Comparison of ENCODE assay signal across 8 mouse cellular contexts in the genomic region with DNA sequence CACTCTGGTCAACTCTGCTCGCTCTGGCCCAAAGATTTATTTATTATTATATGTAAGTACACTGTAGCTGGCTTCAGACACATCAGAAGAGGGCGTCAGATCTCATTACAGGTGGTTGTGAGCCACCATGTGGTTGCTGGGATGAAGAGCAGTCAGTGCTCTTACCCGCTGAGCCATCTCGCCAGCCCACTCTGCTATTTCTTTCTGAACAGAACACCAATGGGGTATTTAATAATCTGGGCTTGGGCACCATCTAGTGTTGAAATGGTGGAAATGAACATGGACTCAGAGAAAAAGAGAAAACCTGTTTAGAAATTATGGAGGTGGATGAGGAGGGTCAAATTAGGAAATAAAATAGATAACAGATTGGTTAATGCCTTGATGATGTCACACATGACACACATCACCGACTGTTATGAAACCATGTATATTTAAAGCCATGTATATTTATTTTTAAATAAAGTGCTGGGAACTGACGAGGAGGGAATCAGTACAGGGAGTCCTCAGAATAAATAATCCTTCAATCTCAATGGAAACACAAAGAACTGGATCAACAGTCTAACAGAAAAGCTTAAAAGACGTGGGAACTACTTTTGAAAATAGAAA. TPM values are rescaled to one million over a fixed set of nuclear protein-coding genes. Genes with fewer than 3 reads are reported as not detected.
DNase-seq lines count a peak whose midpoint lies in the region; ATAC-seq lines count a peak whose summit lies in the region.

No protein-coding gene starts in this region.

- H3K27me3 ChIP-seq in heart, embryonic 10.5 days (ENCODE audit: insufficient read depth, poor library complexity, severe bottlenecking), result no peaks in the 10 kb centered on the region
- H3K27me3 ChIP-seq in kidney, embryonic 14.5 days (ENCODE audit: control insufficient read depth, insufficient read depth, low read length), result no peaks in the 10 kb centered on the region
- H3K27me3 ChIP-seq in limb, embryonic 13.5 days, result no peaks in the 10 kb centered on the region
- H3K27me3 ChIP-seq in midbrain, embryonic 16.5 days (ENCODE audit: control insufficient read depth, insufficient read depth, low read depth, low read length), result no peaks in the 10 kb centered on the region

- ATAC-seq in erythroblast, adult 5-6 weeks (replicated peaks; ENCODE audit: low FRiP score, poor library complexity, severe bottlenecking), result peak; percentile 81
- ATAC-seq in kidney, embryonic 14.5 days (ENCODE audit: low FRiP score, low TSS enrichment), result peak; percentile 88
- peak; percentile 80 for ATAC-seq in limb, embryonic 13.5 days (ENCODE audit: low FRiP score, low read depth)
- ATAC-seq in midbrain, embryonic 16.5 days, result peak; percentile 98

- H3K36me3 ChIP-seq in heart, embryonic 10.5 days, result no peaks in the 10 kb centered on the region
- H3K36me3 ChIP-seq in kidney, embryonic 14.5 days (ENCODE audit: control insufficient read depth, insufficient read depth, low read length), result no peaks in the 10 kb centered on the region
- no peaks in the 10 kb centered on the region for H3K36me3 ChIP-seq in limb, embryonic 13.5 days
- H3K36me3 ChIP-seq in midbrain, embryonic 16.5 days (ENCODE audit: control insufficient read depth, insufficient read depth, low read length), result no peaks in the 10 kb centered on the region

- peak; percentile 51 to 58 for DNase-seq in CD8-positive naive resting alpha-beta T cell, adult 2 months (ENCODE audit: low read depth in 2 of 2, low spot score in 2 of 2)
- DNase-seq in brain, adult 2 months (ENCODE audit: low read depth, low spot score), result peak; percentile 92
- peak; percentile 85 for DNase-seq in heart, embryonic 10.5 days (ENCODE audit: low spot score)
- peak; percentile 81 to 82 for DNase-seq in spleen, postnatal 36 days (ENCODE audit: low spot score in 2 of 2)

- no peak overlapping the region for H3K4me3 ChIP-seq in heart, embryonic 10.5 days
- H3K4me3 ChIP-seq in kidney, embryonic 14.5 days (ENCODE audit: low read length), result no peak overlapping the region
- H3K4me3 ChIP-seq in limb, embryonic 13.5 days, result no peak overlapping the region
- H3K4me3 ChIP-seq in midbrain, embryonic 16.5 days (ENCODE audit: low read depth, low read length), result no peak overlapping the region

- H3K4me1 ChIP-seq in heart, embryonic 10.5 days, result peaks cover 7% of the 10 kb centered on the region
- 0 out of 2 replicates have a peak, but pooled peaks cover 5% of the 10 kb centered on the region for H3K4me1 ChIP-seq in kidney, embryonic 14.5 days (ENCODE audit: control insufficient read depth, insufficient read depth, low read length)
- no peaks in the 10 kb centered on the region; the same call in 1 of the 2 replicates for H3K4me1 ChIP-seq in limb, embryonic 13.5 days
- no peaks in the 10 kb centered on the region for H3K4me1 ChIP-seq in midbrain, embryonic 16.5 days (ENCODE audit: control insufficient read depth, insufficient read depth, low read length)

- no peak overlapping the region for H3K27ac ChIP-seq in heart, embryonic 10.5 days
- no peak overlapping the region for H3K27ac ChIP-seq in kidney, embryonic 14.5 days (ENCODE audit: low read depth, low read length)
- no peak overlapping the region for H3K27ac ChIP-seq in limb, embryonic 13.5 days
- H3K27ac ChIP-seq in midbrain, embryonic 16.5 days (ENCODE audit: low read length), result no peak overlapping the region

- 20% methylated on average over 7 of the region's 7 CpGs for WGBS in heart, embryonic 10.5 days
- WGBS in kidney, embryonic 14.5 days, result 18% methylated on average over 7 of the region's 7 CpGs
- WGBS in limb, embryonic 13.5 days, result 18% methylated on average over 7 of the region's 7 CpGs
- WGBS in midbrain, embryonic 16.5 days, result 17% methylated on average over 7 of the region's 7 CpGs

- no peaks in the 10 kb centered on the region for H3K9me3 ChIP-seq in heart, embryonic 10.5 days
- no peaks in the 10 kb centered on the region for H3K9me3 ChIP-seq in kidney, embryonic 14.5 days (ENCODE audit: control insufficient read depth, low read length)
- no peaks in the 10 kb centered on the region for H3K9me3 ChIP-seq in limb, embryonic 13.5 days
- no peaks in the 10 kb centered on the region for H3K9me3 ChIP-seq in midbrain, embryonic 16.5 days (replicated peaks; ENCODE audit: control insufficient read depth, low read length, poor library complexity, severe bottlenecking)

- no peak overlapping the region for H3K9ac ChIP-seq in kidney, embryonic 14.5 days (ENCODE audit: low read depth, low read length)
- no peak overlapping the region for H3K9ac ChIP-seq in limb, embryonic 13.5 days
- H3K9ac ChIP-seq in midbrain, embryonic 16.5 days (ENCODE audit: low read depth, low read length), result no peak overlapping the region

- no peak overlapping the region for H3K4me2 ChIP-seq in kidney, embryonic 14.5 days (replicated peaks; ENCODE audit: low read depth, low read length)
- no peak overlapping the region for H3K4me2 ChIP-seq in limb, embryonic 13.5 days (replicated peaks)
- H3K4me2 ChIP-seq in midbrain, embryonic 16.5 days (ENCODE audit: low read length), result no peak overlapping the region

RNA-seq across cellular contexts. Expression of gene Iqcb1, which starts 10.8 kb away (rescaled TPM):
- 1.7 TPM in 1 of 2 replicates, not detected in the other for total RNA-seq in erythroblast, adult 5-6 weeks (2015; ENCODE audit: low replicate concordance)
- 1.7 and 3.9 TPM in 2 replicates for total RNA-seq in erythroblast, adult 5-6 weeks (2017; ENCODE audit: low replicate concordance)
- 37.5 and 47.8 TPM in 2 replicates for polyA plus RNA-seq in heart, embryonic 10.5 days (2016; fragmentation: Nextera tagmentation; extraction: Ambion mirVana)
- 40.0 and 45.5 TPM in 2 replicates for polyA plus RNA-seq in kidney, embryonic 14.5 days (2014; fragmentation: Nextera tagmentation; extraction: Ambion mirVana)
- 58.6 and 62.2 TPM in 2 replicates for polyA plus RNA-seq in limb, embryonic 13.5 days (2015; fragmentation: Nextera tagmentation; extraction: Ambion mirVana)
- 60.6 and 65.1 TPM in 2 replicates for polyA plus RNA-seq in midbrain, embryonic 16.5 days (2015; fragmentation: Nextera tagmentation; extraction: Ambion mirVana)

RNA-seq across cellular contexts. Expression of gene Slc15a2, which starts 32.7 kb away (rescaled TPM):
- total RNA-seq in erythroblast, adult 5-6 weeks (2015; ENCODE audit: low replicate concordance), result 112 and 136 TPM in 2 replicates
- total RNA-seq in erythroblast, adult 5-6 weeks (2017; ENCODE audit: low replicate concordance), result 195 and 265 TPM in 2 replicates
- 0.80 and 1.5 TPM in 2 replicates for polyA plus RNA-seq in heart, embryonic 10.5 days (2016; fragmentation: Nextera tagmentation; extraction: Ambion mirVana)
- 5.5 and 12.3 TPM in 2 replicates for polyA plus RNA-seq in kidney, embryonic 14.5 days (2014; fragmentation: Nextera tagmentation; extraction: Ambion mirVana)
- 2.9 and 4.3 TPM in 2 replicates for polyA plus RNA-seq in limb, embryonic 13.5 days (2015; fragmentation: Nextera tagmentation; extraction: Ambion mirVana)
- 8.8 and 12.5 TPM in 2 replicates for polyA plus RNA-seq in midbrain, embryonic 16.5 days (2015; fragmentation: Nextera tagmentation; extraction: Ambion mirVana)

RNA-seq across cellular contexts. Expression of gene Eaf2, which starts 57.4 kb away (rescaled TPM):
- total RNA-seq in erythroblast, adult 5-6 weeks (2015; ENCODE audit: low replicate concordance), result not detected in 2 replicates
- 1.4 TPM in 1 of 2 replicates, not detected in the other for total RNA-seq in erythroblast, adult 5-6 weeks (2017; ENCODE audit: low replicate concordance)
- polyA plus RNA-seq in heart, embryonic 10.5 days (2016; fragmentation: Nextera tagmentation; extraction: Ambion mirVana), result 0.38 and 1.3 TPM in 2 replicates
- polyA plus RNA-seq in kidney, embryonic 14.5 days (2014; fragmentation: Nextera tagmentation; extraction: Ambion mirVana), result 6.0 and 7.6 TPM in 2 replicates
- 2.2 and 3.2 TPM in 2 replicates for polyA plus RNA-seq in limb, embryonic 13.5 days (2015; fragmentation: Nextera tagmentation; extraction: Ambion mirVana)
- polyA plus RNA-seq in midbrain, embryonic 16.5 days (2015; fragmentation: Nextera tagmentation; extraction: Ambion mirVana), result 0.66 and 0.72 TPM in 2 replicates

RNA-seq across cellular contexts. Expression of gene Golgb1, which starts 57.5 kb away (rescaled TPM):
- total RNA-seq in erythroblast, adult 5-6 weeks (2015; ENCODE audit: low replicate concordance), result 17.6 and 30.0 TPM in 2 replicates
- 36.8 and 42.0 TPM in 2 replicates for total RNA-seq in erythroblast, adult 5-6 weeks (2017; ENCODE audit: low replicate concordance)
- polyA plus RNA-seq in heart, embryonic 10.5 days (2016; fragmentation: Nextera tagmentation; extraction: Ambion mirVana), result 56.4 and 67.1 TPM in 2 replicates
- polyA plus RNA-seq in kidney, embryonic 14.5 days (2014; fragmentation: Nextera tagmentation; extraction: Ambion mirVana), result 104 and 116 TPM in 2 replicates
- polyA plus RNA-seq in limb, embryonic 13.5 days (2015; fragmentation: Nextera tagmentation; extraction: Ambion mirVana), result 128 and 135 TPM in 2 replicates
- 75.2 and 81.9 TPM in 2 replicates for polyA plus RNA-seq in midbrain, embryonic 16.5 days (2015; fragmentation: Nextera tagmentation; extraction: Ambion mirVana)
